Comparison of ENCODE assay signal across 9 mouse cellular contexts in genomic region chr9:121984465-121985461, GRCm38 (mm10). TPM values are rescaled to one million over a fixed set of nuclear protein-coding genes. Genes with fewer than 3 reads are reported as not detected.
DNase-seq lines count a peak whose midpoint lies in the region; ATAC-seq and TF ChIP-seq lines count a peak whose summit lies in the region.
"Had no signal": no experiment of that assay in that cellular context is flagged by ENCODE, and none has a peak within 500 bp of the region (broad histone marks: within the 10 kb centered on the region; RNA-seq: fewer than 3 reads in every experiment).

No protein-coding gene starts in this region.

- WGBS in liver, embryonic 12.5 days (ENCODE audit: insufficient replicate concordance), result 53% methylated on average over 15 of the region's 15 CpGs
- 76% methylated on average over 15 of the region's 15 CpGs for WGBS in intestine, embryonic 14.5 days
- WGBS in midbrain, embryonic 15.5 days, result 71% methylated on average over 15 of the region's 15 CpGs
- WGBS in spleen, adult 2 months, result 44% methylated on average over 15 of the region's 15 CpGs

- peak; percentile 67 for DNase-seq in liver
- peak; percentile 78 to 86 for DNase-seq in cerebellum, postnatal 36 days
- peak; percentile 78 for DNase-seq in gastrocnemius, adult 18-20 months (ENCODE audit: low spot score)
- peak; percentile 94 for DNase-seq in intestine, embryonic 14.5 days (ENCODE audit: low spot score)
- DNase-seq in left cerebral cortex, postnatal 36 days (ENCODE audit: low spot score in 2 of 2), result peak; percentile 68 to 70
- peak; percentile 30 to 68 for DNase-seq in spleen, adult 2 months (ENCODE audit: low read depth in 1 of 2, low spot score in 2 of 2)

- no peak for ATAC-seq in liver, embryonic 12.5 days
- ATAC-seq in intestine, embryonic 14.5 days (replicated peaks; ENCODE audit: low FRiP score, low TSS enrichment, low read depth), result no peak
- peak; percentile 41; the same call in 1 of the 2 replicates for ATAC-seq in midbrain, embryonic 15.5 days (replicated peaks)

- TF ChIP-seq POLR2A in spleen, adult 2 months (IDR thresholded peaks at IDR 0.05; ENCODE audit: low read depth, low read length), result no peak

- intact Hi-C loops in left cerebral cortex, postnatal 36 days (cut with DNase I), result loop anchor here (2.0 to 5.0 kb wide), 2 partner anchors 38 to 137 kb away; no protein-coding TSS in a partner anchor

- no peak overlapping the region for H3K27ac ChIP-seq in liver, embryonic 12.5 days
- H3K27ac ChIP-seq in intestine, embryonic 14.5 days (ENCODE audit: low read depth), result no peak overlapping the region
- H3K27ac ChIP-seq in midbrain, embryonic 15.5 days, result no peak overlapping the region
- no peak overlapping the region for H3K27ac ChIP-seq in spleen, adult 2 months (ENCODE audit: insufficient read depth, low read length)
- H3K27ac ChIP-seq: stomach, embryonic 15.5 days had no signal

- H3K4me2 ChIP-seq in liver, embryonic 12.5 days, result no peak overlapping the region
- no peak overlapping the region for H3K4me2 ChIP-seq in intestine, embryonic 14.5 days (ENCODE audit: low read length)
- no peak overlapping the region for H3K4me2 ChIP-seq in midbrain, embryonic 15.5 days
- H3K4me2 ChIP-seq: stomach, embryonic 15.5 days had no signal

- H3K4me1 ChIP-seq in liver, embryonic 12.5 days, result no peaks in the 10 kb centered on the region; the same call in 1 of the 2 replicates
- H3K4me1 ChIP-seq in intestine, embryonic 14.5 days (replicated peaks; ENCODE audit: control insufficient read depth, insufficient read depth, low read length), result no peaks in the 10 kb centered on the region
- H3K4me1 ChIP-seq in midbrain, embryonic 15.5 days, result peaks cover 4% of the 10 kb centered on the region; the same call in 1 of the 2 replicates
- no peaks in the 10 kb centered on the region for H3K4me1 ChIP-seq in spleen, adult 2 months (ENCODE audit: control insufficient read depth, insufficient read depth, insufficient read length)
- H3K4me1 ChIP-seq: stomach, embryonic 15.5 days had no signal

- no peak overlapping the region for H3K9ac ChIP-seq in liver, embryonic 12.5 days
- H3K9ac ChIP-seq in intestine, embryonic 14.5 days (ENCODE audit: low read length), result no peak overlapping the region
- no peak overlapping the region for H3K9ac ChIP-seq in midbrain, embryonic 15.5 days
- H3K9ac ChIP-seq: stomach, embryonic 15.5 days had no signal

- H3K9me3 ChIP-seq in liver, embryonic 12.5 days (replicated peaks), result no peaks in the 10 kb centered on the region
- no peaks in the 10 kb centered on the region for H3K9me3 ChIP-seq in intestine, embryonic 14.5 days (ENCODE audit: control insufficient read depth, low read length)
- no peaks in the 10 kb centered on the region for H3K9me3 ChIP-seq in midbrain, embryonic 15.5 days
- H3K9me3 ChIP-seq: stomach, embryonic 15.5 days had no signal

- H3K4me3 ChIP-seq in liver, embryonic 12.5 days, result no peak overlapping the region
- no peak overlapping the region for H3K4me3 ChIP-seq in intestine, embryonic 14.5 days (ENCODE audit: low read depth, low read length)
- H3K4me3 ChIP-seq in midbrain, embryonic 15.5 days, result no peak overlapping the region
- H3K4me3 ChIP-seq in spleen, adult 2 months (ENCODE audit: extremely low read depth, insufficient read depth, insufficient read length), result no peak overlapping the region
- H3K4me3 ChIP-seq: stomach, embryonic 15.5 days had no signal

- H3K36me3 ChIP-seq in liver, embryonic 12.5 days, result 0 out of 2 replicates have a peak, but pooled peaks cover 4% of the 10 kb centered on the region
- H3K36me3 ChIP-seq in intestine, embryonic 14.5 days (ENCODE audit: control insufficient read depth, insufficient read depth, low read length), result no peaks in the 10 kb centered on the region
- 0 out of 2 replicates have a peak, but pooled peaks cover 4% of the 10 kb centered on the region for H3K36me3 ChIP-seq in midbrain, embryonic 15.5 days (replicated peaks)
- no peaks in the 10 kb centered on the region for H3K36me3 ChIP-seq in spleen, adult 2 months (ENCODE audit: control insufficient read depth, insufficient read depth, low read length)

- no peaks in the 10 kb centered on the region for H3K27me3 ChIP-seq in liver, embryonic 12.5 days (replicated peaks)
- H3K27me3 ChIP-seq in intestine, embryonic 14.5 days (replicated peaks; ENCODE audit: control insufficient read depth, insufficient read depth, low read length), result no peaks in the 10 kb centered on the region
- H3K27me3 ChIP-seq in midbrain, embryonic 15.5 days (replicated peaks), result no peaks in the 10 kb centered on the region
- no peaks in the 10 kb centered on the region for H3K27me3 ChIP-seq in spleen, adult 2 months (ENCODE audit: control insufficient read depth, insufficient read depth, low read length)
- H3K27me3 ChIP-seq: stomach, embryonic 15.5 days had no signal

- peak; percentile 98; the same call in 1 of the 2 replicates for TF ChIP-seq CTCF in spleen, adult 2 months (IDR thresholded peaks at IDR 0.05; ENCODE audit: extremely low read depth, insufficient read depth, insufficient read length, insufficient replicate concordance)

RNA-seq across cellular contexts. Expression of gene Pomgnt2, which starts 12.1 kb away (rescaled TPM):
- 3.4 and 3.5 TPM in 2 replicates for polyA plus RNA-seq in liver, embryonic 12.5 days (2016; fragmentation: Nextera tagmentation; extraction: Ambion mirVana)
- 10 to 100 TPM; 15.9 to 16.6 TPM for total RNA-seq in gastrocnemius, adult 18-20 months (2021)
- polyA plus RNA-seq in intestine, embryonic 14.5 days (2014; fragmentation: Nextera tagmentation; extraction: Ambion mirVana), result 12.8 and 13.2 TPM in 2 replicates
- total RNA-seq in left cerebral cortex, postnatal 36 days (2021), result 10 to 100 TPM; 38.0 to 38.2 TPM
- polyA plus RNA-seq in midbrain, embryonic 15.5 days (2015; fragmentation: Nextera tagmentation; extraction: Ambion mirVana), result 37.1 and 37.9 TPM in 2 replicates
- polyA plus RNA-seq in spleen, adult 2 months (2012; rRNA removed), result 2.8 and 3.2 TPM in 2 replicates

RNA-seq across cellular contexts. Expression of gene Fam198a, which starts 34.0 kb away (rescaled TPM):
- 0.20 and 0.44 TPM in 2 replicates for polyA plus RNA-seq in liver, embryonic 12.5 days (2016; fragmentation: Nextera tagmentation; extraction: Ambion mirVana)
- under 1 TPM; 0.62 to 0.71 TPM for total RNA-seq in gastrocnemius, adult 18-20 months (2021)
- polyA plus RNA-seq in intestine, embryonic 14.5 days (2014; fragmentation: Nextera tagmentation; extraction: Ambion mirVana), result 2.7 and 2.9 TPM in 2 replicates
- 1 to 10 TPM; 5.2 to 5.4 TPM for total RNA-seq in left cerebral cortex, postnatal 36 days (2021)
- 1.7 and 2.2 TPM in 2 replicates for polyA plus RNA-seq in midbrain, embryonic 15.5 days (2015; fragmentation: Nextera tagmentation; extraction: Ambion mirVana)
- 0.28 and 0.31 TPM in 2 replicates for polyA plus RNA-seq in spleen, adult 2 months (2012; rRNA removed)
